Mouse (Mus musculus) heart, adult 2 months (tissue): ENCODE data around the gene Sorl1.

Source experiments
- CTCF ChIP-seq: fragments of 200-600 bp; IDR thresholded peaks from 2 replicates; pipeline ENCODE4 v1.8.1; 2022; ENCODE audit warnings: antibody characterized with exemption, mild to moderate bottlenecking, moderate library complexity
- EP300 ChIP-seq: fragments of 200-500 bp; IDR thresholded peaks from 2 replicates; pipeline ENCODE4 v1.6.1; 2011; ENCODE audit warnings: low read depth, low read length, control low read depth; ENCODE audit not compliant: insufficient read depth

DNA sequence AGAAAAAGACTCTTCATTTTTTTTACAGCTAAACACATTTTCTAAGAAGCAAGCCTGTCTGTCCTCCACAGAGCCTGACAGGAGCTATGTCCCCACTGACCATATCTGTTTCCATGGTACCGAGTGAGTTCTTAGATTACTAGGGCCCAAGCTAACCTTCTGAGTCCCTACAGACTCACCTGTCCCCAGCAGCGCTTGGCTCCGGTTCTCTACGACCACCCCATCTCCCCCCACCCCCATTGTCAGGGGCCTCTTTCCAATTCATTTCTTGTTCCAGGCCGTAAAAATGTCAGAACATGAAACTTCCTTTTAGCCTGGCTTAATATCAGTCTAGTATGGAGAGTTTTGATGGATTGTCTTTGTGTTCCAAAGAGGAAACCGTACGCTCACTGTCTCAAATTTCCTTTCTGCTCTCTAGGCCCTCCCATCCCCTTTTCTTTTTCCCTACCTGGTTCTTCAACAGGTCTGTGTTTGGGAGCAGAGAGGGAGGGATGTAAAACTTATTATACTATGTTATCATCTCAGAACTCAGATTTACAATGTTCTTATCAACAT, 171.4 kb downstream of the Sorl1 start:
- TF ChIP-seq CTCF (no peak), EP300 (no peak)
